Mouse (Mus musculus): ENCODE data around the gene Mrrf.

Mrrf gene

GRCm38 (mm10) chr2:36230366-36230765 is 94.2 kb downstream of the Mrrf start, which contains the start of gene Ptgs1:
Gene Ptgs1, plus strand, starts transcription at chr2:36230426.
- DNase-seq (ENCODE audit: low read depth, low spot score): no peak

- DNase-seq (ENCODE audit: low read depth, low spot score): no peak
Observed at GRCm38 (mm10) chr2:36230967-36231366, 94.8 kb downstream of the Mrrf start.

GRCm38 (mm10) chr2:36234526-36235368 is 98.6 kb downstream of the Mrrf start:
- DNase-seq (ENCODE audit: low read depth, low spot score): no peak

- DNase-seq (ENCODE audit: low read depth, low spot score): no peak
Observed at GRCm38 (mm10) chr2:36235917-36236316, 99.7 kb downstream of the Mrrf start.

GRCm38 (mm10) chr2:36236889-36237288 is 100.7 kb downstream of the Mrrf start:
- no peak for DNase-seq (ENCODE audit: low read depth, low spot score)

GRCm38 (mm10) chr2:36237557-36237956 is 101.4 kb downstream of the Mrrf start:
- no peak for DNase-seq (ENCODE audit: low read depth, low spot score)

GRCm38 (mm10) chr2:36238467-36238866 is 102.3 kb downstream of the Mrrf start:
- no peak for DNase-seq (ENCODE audit: low read depth, low spot score)

- DNase-seq (ENCODE audit: low read depth, low spot score): no peak
Observed at GRCm38 (mm10) chr2:36238951-36239350, 102.8 kb downstream of the Mrrf start.
